Mouse (Mus musculus) ES-E14 (cell line): Measurements from ENCODE around the gene Ccdc153.

ENCODE experiments used
- CHD2 ChIP-seq: IDR thresholded peaks from 2 replicates; pipeline ENCODE4 v1.6.1; 2014; ENCODE audit warnings: mild to moderate bottlenecking, low read depth, low read length, inconsistent platforms
- MAFK ChIP-seq: IDR thresholded peaks from 2 replicates; pipeline ENCODE4 v1.6.1; 2014; ENCODE audit warnings: mild to moderate bottlenecking, low read depth, low read length, inconsistent platforms; ENCODE audit not compliant: insufficient read depth
- ZC3H11A ChIP-seq: IDR thresholded peaks from 2 replicates; pipeline ENCODE4 v1.6.1; 2012; ENCODE audit warnings: low read depth, mild to moderate bottlenecking, inconsistent platforms, low read length, borderline replicate concordance
- ZNF384 ChIP-seq: IDR thresholded peaks from 2 replicates; pipeline ENCODE4 v1.6.1; 2012; ENCODE audit warnings: low read depth, low read length, inconsistent platforms

DNA sequence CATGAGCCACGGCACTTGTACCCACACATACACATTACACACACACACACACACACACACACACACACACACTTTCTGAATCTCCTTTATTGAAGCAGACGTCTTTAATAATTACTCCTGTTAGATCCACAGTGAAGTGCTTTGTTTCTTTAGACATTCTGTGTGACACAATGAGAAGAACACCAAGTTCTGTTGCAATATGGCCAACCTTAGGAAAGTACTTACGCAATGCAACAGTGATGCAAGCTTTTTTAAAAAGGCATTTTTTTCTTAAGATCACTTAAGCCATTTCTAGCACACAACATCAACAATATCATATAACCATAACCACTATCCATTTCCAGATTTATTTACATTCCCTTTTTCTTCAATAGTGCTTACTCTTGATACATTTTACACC, 49.3 kb upstream of the Ccdc153 start:
- TF ChIP-seq ZNF384 (no peak), MAFK (no peak), ZC3H11A (no peak), CHD2 (no peak)
